Mouse (Mus musculus) thymus, postnatal 0 days (tissue): ENCODE measurements around the gene Gstm2. TPM values are rescaled to one million over a fixed set of nuclear protein-coding genes. Genes with fewer than 3 reads are reported as not detected.
"Not testable (repeated sequence)": the region's sequence is repeated elsewhere in the genome, so short reads cannot be mapped to it uniquely, and the experiment has no call there.

Experiments
- DNase-seq: peaks from one replicate; pipeline ENCODE4 v3.0.0-alpha.2; 2015; ENCODE audit warnings: low spot score
- polyA plus RNA-seq: library from polyadenylated mRNA; unstranded; fragments of >200 nt; fragmentation: Nextera tagmentation; extraction: Ambion mirVana; gene quantifications from 2 replicates; pipeline ENCODE4 v1.2.1, GENCODE M21; 2015

Gstm2 gene
- polyA plus RNA-seq, 1 experiment from 2014 or later: 25.3 TPM

DNA sequence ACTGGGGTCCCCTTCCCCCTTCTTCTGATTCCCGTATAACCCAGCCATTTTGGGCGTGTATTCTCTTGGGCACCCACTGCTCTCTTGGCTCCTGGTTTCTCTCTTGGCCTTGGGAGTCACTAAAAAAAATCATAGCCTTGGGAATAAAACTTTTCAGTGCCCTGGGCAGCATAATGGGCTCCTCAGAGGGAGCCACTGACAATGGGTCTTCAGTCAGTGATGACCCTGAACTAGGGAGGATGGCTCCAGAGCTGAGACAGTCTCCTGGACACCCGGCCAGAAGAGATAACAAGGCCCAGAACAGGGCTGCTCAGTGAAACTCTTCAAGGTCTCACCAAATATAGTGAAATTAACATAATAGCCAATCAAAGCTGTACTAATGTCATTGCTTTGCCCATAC is 12.3 kb upstream of the Gstm2 start:
- DNase-seq: no peak

- DNase-seq: no peak
These were observed 10.3 kb upstream of the Gstm2 start for GRCm38 (mm10) chr3:107996576-107996975.

- not testable (repeated sequence) for DNase-seq
These were observed 9.7 kb upstream of the Gstm2 start for GRCm38 (mm10) chr3:107995974-107996373.

GRCm38 (mm10) chr3:107985141-107985540 is 1.1 kb downstream of the Gstm2 start:
- not testable (repeated sequence) for DNase-seq

DNA sequence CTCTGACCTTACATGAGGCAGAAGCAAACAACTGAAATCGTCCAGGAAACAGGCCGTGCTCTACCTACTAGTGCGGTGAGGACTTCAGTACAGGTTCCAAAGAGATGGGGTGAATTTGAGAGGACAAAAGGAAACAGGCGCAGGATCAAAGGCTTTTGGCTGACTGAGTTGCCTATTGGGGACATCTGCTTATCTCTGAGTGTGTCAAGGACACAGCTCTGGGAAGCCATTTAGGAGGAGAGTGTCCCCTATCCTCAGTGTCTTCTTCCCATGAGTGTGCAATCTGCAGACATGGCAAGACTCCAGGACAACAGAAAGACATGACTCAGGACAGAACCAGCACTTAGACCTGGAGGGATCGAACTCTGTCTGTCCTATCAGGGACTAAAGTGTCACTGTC is 1.8 kb downstream of the Gstm2 start:
- DNase-seq: no peak

DNA sequence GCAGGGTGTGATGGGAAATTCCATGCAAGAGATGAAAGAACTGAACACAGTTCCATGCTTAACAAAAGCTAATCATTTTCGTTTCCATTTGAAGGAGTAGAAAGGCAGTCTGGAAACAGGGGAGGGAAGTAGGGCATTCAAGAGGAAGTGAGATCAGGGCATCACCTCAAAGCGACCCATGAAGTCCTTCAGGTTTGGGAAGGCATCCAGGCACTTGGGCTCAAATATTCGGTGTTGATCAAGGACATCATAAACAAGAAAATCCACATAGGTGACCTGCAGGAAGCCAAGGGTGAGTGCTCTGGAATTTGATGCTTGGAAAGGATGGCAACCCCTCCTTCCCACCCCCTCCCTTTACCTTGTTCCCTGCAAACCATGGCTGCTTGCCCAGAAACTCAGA is 2.5 kb downstream of the Gstm2 start:
- DNase-seq: no peak

- DNase-seq: no peak
These were observed 3.5 kb downstream of the Gstm2 start for GRCm38 (mm10) chr3:107982726-107983125.

DNA sequence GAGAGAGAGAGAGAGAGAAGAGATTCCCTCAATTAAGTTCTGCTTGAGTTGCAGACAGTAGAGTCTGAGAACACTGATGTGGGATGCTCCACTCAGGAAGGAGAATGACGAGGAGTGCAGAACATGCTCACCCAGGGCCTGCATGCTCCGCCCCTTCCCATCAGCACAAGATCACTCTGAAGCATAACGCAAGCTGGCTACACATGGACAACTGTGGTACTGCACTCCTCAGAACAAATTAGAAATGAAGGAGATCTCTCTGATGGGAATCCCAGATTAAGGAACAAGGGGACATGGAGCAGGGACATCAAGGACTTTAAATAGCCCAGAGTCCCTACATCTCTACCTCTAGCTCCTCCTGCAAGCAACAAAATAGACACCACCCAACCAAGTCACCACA is 5.0 kb downstream of the Gstm2 start:
- DNase-seq: no peak

DNA sequence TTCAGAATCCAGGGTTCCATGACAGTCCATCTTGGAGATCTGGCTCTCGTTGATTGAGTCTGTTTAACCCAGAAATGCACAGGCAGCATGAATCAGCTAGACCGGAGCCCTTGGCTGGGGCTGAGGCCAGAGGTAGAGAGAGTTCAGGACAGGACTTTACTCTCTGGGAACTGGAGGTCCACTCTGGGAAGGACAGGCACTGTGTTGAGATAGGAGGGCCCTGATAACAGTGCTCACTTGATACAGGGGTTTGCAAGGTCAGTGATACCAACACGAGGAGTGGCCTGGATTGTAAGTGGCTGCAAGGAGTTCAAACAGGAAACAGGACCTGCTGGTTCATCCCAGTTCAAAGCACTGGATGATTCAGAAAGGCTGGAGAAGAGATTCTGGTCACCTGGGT is 8.6 kb downstream of the Gstm2 start:
- no peak for DNase-seq

GRCm38 (mm10) chr3:107974237-107974636 is 12.0 kb downstream of the Gstm2 start:
- DNase-seq: no peak

GRCm38 (mm10) chr3:107972070-107972469 is 14.2 kb downstream of the Gstm2 start:
- DNase-seq: no peak

DNA sequence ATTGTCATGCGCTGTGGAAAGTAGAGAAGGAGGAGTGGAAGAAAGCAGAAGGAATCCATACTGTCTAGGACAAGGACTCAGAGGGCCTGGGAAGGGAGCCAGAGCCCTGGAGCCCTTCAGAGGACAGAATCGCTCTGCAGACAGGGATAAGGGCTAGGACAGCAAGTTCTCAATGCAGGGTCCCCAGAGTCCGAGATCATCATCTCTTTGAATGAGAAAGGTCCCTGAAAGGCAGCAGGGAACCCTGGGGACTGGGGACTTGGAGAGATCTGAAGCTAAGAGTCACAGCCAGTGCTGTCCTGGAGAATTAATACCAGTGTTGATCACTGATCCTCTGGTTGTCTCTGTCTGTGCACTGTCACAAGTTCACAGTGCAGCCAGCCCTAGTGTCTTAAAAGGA is 15.2 kb downstream of the Gstm2 start:
- not testable (repeated sequence) for DNase-seq

DNA sequence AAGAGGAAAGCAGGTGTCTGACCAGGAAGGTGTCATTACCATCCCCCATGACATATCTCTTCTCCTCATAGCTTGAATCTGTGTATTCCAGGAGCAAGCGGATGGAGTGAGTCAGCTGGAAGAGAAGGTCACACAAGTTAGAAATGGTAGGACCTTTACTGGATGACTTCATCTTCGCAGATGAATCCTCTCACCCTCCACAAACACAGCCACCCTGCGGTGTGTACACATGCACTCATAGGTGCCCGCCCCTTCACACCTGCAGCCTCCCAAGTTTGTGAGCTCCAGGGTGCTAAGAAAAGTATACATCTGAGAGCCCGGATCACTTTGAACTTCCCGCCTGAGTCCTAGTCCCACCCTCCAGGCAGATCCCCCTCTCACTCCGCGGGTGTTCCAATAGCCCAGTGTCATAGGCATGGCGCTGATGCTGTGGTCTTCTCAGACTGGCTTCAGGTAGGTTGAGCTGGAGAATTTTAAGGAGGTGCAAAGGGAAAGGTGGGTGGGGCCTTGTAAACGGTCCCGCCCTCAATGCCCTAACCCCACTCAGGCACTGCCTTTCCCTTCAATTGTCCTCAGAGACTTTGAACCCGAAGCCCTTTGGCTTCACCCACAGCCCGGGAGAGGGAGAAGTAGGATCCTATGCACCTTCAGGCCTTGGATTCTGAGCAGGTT is 17.4 kb downstream of the Gstm2 start, which contains the start of gene Gstm3:
Gene Gstm3, minus strand, starts transcription at position 560 of the 672 bp plus-strand sequence.
- no peak for DNase-seq

DNA sequence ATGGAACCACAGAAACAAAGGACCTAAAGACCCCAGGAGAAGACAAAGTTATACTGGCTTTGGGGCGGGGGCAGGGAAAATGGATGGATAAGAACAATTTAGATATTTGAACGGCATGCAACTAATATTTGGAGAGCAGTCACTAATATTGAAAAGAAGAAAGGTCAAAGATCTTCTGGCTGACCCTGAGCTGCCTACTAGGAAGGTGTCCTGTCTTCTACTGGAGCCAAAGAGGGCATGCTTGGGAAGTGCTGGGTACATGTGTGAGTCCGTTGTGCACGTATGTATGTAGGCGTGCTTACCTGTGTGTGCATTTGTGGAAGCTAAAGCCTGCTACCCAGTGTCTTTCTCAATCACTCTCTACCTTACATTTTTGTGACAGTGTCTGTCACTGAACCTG is 19.6 kb downstream of the Gstm2 start:
- no peak for DNase-seq

GRCm38 (mm10) chr3:107965592-107965991 is 20.7 kb downstream of the Gstm2 start:
- DNase-seq: no peak

GRCm38 (mm10) chr3:107964656-107965308 is 21.5 kb downstream of the Gstm2 start:
- no peak for DNase-seq

DNA sequence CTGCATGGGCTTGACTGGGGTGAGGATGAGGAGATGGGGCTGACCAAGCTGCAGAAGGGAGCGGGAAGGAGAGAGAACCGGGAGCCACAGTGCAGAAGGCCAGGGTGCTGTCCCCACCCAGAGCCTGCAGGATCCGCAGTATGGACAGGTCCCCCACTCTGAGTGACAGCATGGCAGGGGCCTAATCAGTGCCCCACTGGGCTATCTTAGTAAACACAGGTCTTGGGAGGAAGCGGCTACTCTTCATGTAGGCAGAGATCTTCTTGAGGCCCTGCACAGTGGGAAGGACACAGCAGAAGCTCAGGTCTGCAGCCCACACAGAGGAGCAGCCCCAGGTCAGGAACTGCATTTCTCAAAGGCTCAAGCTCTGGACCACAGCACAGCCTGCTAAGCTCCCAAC is 22.2 kb downstream of the Gstm2 start:
- DNase-seq: no peak

DNA sequence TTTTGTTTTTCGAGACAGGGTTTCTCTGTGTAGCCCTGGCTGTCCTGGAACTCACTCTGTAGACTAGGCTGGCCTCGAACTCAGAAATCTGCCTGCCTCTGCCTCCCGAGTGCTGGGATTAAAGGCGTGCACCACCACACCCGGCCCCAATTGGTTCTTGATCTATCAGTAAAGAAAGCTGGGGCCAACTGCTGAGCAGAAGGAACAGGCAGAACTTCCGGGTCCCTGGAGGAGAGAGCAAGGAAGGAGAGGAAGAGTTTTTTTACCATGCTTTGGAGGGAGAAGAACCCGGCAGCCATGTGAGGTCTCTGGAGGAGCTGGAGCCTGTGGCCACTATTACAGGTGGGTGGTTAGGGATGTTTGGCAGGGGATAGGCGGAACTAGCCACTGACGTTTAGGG is 31.0 kb downstream of the Gstm2 start:
- not testable (repeated sequence) for DNase-seq

- DNase-seq: no peak
These were observed 32.3 kb downstream of the Gstm2 start for GRCm38 (mm10) chr3:107953906-107954305.

- DNase-seq: peak; percentile 26
These were observed 32.9 kb downstream of the Gstm2 start for GRCm38 (mm10) chr3:107953328-107953755.

GRCm38 (mm10) chr3:107950531-107950930 is 35.7 kb downstream of the Gstm2 start:
- DNase-seq: no peak

DNA sequence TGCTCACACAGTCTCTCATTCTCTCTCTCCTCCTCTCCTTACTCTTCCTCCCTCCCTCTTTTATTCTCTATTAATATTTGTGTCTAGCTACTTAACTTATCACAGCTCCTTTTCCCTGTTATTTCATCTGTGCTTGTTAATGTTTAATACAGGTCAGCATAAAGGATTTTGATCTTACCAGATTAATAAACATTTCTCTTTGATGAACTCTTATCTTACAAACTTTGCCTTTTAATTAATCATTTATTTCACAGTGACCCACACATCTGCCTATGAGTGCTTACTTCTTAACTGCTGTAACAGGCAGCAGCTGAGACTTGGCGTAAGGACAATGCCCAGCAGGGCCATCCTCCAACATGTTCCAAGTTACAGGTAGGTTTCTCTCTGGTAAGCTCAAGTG is 36.8 kb downstream of the Gstm2 start:
- DNase-seq: not testable (repeated sequence)

GRCm38 (mm10) chr3:107945729-107946128 is 40.5 kb downstream of the Gstm2 start:
- DNase-seq: peak; percentile 9
